Mouse (Mus musculus) retina, postnatal 7 days (tissue): ENCODE measurements around the gene Prkar2b.
"Not testable (repeated sequence)": the region's sequence is repeated elsewhere in the genome, so short reads cannot be mapped to it uniquely, and the experiment has no call there.

Experiments used
- DNase-seq: peaks from one replicate; pipeline ENCODE4 v3.0.0-alpha.2; 2012; ENCODE audit warnings: low read depth, low spot score

The Prkar2b gene

DNA sequence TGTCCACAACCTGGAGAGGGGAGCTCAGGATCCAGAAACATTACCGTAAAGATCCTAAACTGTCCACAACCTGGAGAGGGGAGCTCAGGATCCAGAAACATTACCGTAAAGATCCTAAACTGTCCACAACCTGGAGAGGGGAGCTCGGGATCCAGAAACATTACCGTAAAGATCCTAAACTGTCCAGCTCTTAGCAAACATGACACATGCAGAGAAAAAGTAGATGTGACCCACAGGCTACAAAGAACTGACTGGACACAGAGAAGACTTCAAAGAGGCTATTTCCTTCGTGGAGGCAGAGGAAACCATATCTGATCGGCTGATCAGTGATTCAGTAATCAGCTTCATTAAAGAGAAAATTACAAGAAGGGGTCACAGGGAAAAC, 51.1 kb downstream of the Prkar2b start:
- DNase-seq, result not testable (repeated sequence)

DNA sequence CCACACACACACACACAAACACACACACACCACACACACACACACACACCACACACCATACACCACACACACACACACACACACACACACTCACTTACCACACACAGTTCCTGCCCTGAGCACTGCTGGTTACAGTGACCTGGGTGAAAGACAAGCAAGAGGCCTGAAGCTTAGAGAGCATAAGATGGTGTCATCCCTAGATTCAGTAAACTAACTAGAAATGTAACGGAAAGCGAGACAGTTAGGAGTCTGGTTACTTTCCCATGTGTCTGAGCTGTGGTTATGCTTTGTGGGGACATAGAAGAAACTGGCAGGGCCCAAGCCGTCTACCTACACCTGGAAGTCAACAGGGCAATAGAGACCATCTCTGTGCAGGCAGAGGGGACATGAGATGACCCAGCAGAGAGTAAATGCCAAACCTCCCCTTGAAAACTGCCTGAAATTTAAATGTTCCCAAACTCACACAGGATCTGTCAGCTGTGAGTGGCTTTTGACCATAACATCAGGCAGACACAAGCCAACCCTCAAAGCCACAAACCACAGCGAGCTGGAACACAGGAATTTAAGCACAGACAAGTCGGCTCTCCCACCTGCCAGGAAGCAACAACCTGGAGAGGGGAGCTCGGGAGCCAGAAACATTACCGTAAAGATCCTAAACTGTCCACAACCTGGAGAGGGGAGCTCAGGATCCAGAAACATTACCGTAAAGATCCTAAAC, 51.7 kb downstream of the Prkar2b start:
- DNase-seq, result no peak

DNA sequence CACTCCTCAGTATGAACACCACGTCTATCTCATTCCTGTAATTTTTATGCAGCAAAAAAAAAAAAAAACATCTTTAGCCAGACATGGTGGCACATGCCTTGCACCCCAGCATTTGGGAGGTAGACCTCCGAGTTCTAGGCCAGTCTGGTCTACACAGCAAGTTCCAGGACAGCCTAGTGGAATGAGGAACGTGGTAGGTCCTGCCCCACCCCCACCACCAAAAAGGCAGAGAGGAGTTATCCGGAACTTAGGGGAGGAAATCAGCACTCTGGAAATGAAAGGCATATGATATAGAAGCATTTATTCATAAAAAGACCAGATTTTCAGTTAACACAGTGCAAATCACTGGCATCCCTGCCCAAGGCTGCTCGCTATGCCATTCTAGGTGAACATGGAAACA, 52.4 kb downstream of the Prkar2b start:
- no peak for DNase-seq

GRCm38 (mm10) chr12:32007646-32008045, 53.5 kb downstream of the Prkar2b start:
- DNase-seq, result no peak

- DNase-seq, result no peak
Observed at GRCm38 (mm10) chr12:32007040-32007439, 54.1 kb downstream of the Prkar2b start.

GRCm38 (mm10) chr12:32006391-32006929, 54.6 kb downstream of the Prkar2b start:
- no peak for DNase-seq

DNA sequence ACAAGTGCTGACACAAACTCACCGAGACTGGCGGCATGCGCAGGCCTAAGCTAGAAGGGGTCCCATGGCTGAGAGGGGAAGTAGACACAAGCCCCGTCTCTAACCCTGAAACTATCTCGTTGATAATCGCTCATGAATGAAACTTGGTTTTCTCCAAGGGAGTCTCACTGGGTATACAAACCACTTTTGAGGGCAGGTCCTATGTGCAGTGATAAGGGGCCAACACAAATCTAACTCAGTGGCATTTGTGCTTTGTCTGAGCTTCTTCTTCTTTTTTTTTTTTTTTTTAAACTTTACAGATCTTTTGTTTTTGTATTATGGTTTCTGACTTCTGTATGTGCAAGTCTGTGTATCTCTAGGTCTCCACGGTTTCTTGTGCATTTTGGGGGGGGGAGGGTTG, 60.6 kb downstream of the Prkar2b start:
- DNase-seq, result no peak

DNA sequence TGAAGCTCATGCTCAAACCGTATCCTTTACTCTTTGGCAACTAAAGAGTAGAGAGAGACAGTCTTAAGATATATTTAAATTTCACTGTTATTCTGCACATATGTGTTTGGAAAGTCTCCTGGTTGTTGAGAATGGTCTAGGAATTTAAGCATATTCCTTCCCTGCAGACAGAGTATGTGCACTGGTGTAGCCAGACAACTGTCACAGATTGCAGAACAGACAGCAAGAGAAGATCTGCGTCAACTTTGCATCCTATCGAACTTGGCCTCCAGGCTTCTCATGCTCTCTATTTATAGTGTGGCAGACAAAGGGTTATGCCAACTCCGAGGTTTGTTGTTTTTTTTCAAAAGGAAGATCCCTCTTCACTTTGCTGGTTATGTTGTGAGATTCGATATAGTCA, 62.4 kb downstream of the Prkar2b start:
- DNase-seq, result no peak

GRCm38 (mm10) chr12:31997328-31997878, 63.7 kb downstream of the Prkar2b start:
- DNase-seq, result no peak

- no peak for DNase-seq
Observed at GRCm38 (mm10) chr12:31996877-31997276, 64.2 kb downstream of the Prkar2b start.

DNA sequence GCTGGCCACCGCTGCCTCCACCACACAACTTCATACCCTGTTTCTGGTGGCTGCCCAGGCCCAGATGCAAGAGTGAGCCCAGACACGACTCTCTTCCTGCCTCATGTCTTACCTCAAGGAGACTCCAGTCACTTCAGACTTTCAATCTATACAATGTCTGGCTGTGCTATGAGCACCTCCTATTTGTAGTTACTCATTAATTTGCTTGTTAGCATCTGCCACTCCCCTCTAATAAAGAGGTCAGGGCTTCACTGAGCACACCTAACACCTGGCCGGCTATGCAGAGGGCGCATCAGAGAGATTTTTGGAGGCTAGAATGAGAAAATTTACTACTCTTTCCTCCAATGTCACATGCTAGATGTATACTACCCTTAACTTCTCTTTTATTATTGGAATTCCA, 70.5 kb downstream of the Prkar2b start:
- no peak for DNase-seq

DNA sequence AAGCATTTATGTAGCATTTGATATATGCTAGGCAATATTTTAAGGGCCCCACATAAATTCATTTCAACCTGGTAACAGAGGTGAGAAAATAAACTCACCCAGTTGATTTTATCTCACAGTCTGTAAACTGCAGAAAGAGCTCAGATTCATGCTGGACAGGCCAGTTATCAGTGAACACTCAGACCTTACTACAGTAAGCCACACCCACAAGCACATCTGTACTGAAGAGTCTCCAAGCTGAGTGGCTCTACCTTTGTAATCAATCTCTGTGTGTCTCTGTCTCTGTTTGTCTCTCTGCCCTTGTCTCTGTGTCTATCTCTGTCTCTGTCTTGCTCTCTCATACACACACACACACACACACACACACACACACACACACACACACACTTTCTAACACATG, 71.4 kb downstream of the Prkar2b start:
- DNase-seq, result no peak

DNA sequence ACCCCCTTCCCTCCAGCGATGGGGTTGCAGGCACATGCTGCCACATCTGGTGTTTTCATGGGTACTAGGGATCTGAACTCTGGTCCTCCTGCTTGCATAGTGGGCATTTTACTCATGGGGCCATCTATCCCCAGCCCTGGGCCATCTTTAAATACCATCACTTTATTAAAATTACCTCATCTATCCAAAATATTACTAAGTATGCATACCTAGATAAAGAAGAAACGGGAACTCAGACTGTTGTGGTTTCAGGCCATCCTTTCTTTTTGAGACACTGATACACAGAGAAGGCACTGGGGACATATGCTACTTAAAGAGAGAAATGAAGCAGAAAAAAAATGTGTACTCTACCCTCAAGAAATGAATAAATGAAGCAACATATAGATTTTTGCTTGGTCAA, 74.6 kb downstream of the Prkar2b start:
- no peak for DNase-seq

DNA sequence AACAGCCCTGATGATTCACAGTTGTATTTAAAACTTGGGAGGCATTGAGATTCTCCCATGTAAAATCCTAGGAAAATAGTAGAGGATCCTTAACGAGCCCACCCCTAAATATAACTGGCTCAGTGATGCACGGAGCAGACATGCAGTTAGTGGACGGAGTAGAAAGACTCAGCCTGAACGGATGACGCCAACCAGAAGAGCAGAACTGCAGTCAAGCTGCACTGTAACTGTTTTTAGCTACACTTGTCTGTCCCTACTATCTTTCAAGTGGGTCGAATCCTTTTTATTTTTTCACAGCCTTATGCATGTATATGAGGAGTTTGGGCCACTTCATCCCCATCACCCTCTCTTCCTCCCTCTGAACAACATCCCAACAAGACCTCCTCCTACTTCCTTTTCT, 75.4 kb downstream of the Prkar2b start:
- no peak for DNase-seq

GRCm38 (mm10) chr12:31984664-31985063, 76.4 kb downstream of the Prkar2b start:
- DNase-seq, result no peak

DNA sequence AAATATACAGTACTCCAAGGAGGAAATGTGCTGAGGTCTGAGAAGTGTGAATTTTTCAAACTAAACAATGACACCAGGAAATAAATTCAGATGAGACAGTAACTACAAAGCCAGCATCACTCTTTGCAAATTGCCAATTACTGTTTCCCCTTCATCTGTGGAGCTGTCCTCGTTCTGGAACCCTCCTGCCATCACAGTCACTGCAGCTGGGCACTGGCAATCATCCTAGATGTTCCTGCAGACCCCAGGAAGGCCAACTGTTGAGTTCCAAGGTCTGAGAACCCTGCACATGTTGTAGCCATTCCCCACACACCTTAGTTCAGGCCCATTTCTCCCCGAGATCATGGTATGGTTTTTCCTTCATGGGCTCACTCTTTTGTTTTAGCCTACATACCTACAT, 76.9 kb downstream of the Prkar2b start:
- DNase-seq, result no peak

DNA sequence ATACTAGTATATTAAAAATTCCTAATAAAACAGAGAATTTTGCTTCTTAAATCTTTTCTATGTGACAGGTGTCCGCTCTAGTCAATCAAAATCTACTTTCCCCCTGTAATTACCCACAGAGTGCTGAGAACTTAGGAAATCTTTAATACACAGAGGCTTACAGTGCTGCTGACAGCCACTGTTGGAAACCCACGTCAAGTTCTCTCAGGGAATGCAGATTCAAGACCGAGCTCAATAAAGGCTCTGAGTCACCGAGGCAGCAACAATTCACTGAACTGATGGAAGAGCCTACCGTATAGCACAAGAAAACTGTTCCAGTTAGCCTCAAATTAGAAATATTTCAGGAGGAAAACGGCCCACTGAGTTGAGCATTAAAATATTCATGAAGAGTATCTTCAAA, 77.3 kb downstream of the Prkar2b start:
- DNase-seq, result no peak

- DNase-seq, result no peak
Observed at GRCm38 (mm10) chr12:31983238-31983637, 77.9 kb downstream of the Prkar2b start.

DNA sequence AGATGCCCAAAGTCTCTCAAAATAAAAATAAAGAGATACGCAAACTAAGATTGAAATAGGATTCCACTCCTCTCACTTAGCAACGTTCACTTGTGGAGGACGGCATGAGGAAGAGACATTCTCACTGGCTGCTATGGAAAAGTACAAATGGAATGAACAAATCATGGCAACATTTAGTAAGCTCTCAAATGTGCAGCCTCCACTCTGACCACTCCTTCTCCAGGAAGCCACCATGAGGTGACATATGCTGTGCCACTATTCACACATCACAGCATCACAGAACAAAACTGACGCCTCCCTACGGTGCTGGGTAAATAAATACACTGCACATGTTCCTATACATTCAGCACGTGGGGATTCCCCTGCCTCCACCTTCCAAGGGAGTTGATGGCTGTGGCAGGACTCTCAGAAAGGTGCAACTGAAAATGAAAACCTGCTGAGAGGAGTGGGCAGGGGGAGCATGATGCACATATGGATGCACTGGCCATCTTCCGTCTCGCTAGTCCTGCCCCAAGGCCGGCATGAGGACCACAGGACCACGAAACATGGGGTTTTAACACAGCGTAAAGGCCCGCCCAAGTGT, 83.4 kb downstream of the Prkar2b start:
- DNase-seq, result no peak

DNA sequence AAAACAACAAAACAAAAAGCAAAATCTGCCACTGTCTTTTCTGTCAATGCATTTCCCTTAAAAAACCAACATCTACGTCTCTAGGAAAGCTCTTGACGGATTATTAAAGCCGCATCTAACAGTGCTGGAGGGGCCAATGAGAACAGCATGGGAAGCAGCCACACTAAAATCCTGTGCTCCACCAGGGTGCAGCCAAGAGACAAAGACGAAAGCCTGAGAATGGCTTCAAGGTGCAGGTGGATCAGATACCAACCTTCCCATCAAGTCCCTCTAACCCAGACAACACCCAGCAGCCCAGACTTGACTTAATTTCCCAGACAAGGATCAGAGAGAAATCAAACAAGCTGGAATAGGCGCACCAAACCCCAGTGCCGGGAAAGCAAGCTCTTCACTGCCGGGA, 84.6 kb downstream of the Prkar2b start:
- peak; percentile 16 for DNase-seq

- peak; percentile 63 for DNase-seq
Observed at GRCm38 (mm10) chr12:31973473-31974172, 87.5 kb downstream of the Prkar2b start.

DNA sequence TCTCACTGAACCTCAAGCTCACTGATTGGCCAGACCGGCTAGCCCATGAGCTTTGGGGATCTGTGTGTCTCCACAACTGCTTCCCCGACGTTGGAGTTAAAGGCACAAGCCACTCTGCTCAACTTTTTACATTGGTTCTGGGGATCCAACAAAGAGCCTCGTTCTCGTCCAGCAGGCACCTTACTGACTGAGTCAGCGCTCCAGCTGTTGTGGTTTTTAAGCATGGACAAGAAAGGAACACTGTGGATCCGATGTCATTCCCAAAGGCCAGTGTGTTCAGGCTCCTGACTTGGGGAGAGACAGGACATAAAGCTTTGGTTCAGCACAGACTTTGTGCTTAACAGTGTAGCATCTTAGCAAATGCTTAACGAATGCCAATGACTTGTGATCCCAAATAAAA, 89.5 kb downstream of the Prkar2b start:
- no peak for DNase-seq
